Mouse (Mus musculus): ENCODE results near the gene Nlgn2. TPM values are rescaled to one million over a fixed set of nuclear protein-coding genes. Genes with fewer than 3 reads are reported as not detected.

Gene Nlgn2
- polyA plus RNA-seq, 1 experiment from 2014 or later: 2.7 TPM

DNA sequence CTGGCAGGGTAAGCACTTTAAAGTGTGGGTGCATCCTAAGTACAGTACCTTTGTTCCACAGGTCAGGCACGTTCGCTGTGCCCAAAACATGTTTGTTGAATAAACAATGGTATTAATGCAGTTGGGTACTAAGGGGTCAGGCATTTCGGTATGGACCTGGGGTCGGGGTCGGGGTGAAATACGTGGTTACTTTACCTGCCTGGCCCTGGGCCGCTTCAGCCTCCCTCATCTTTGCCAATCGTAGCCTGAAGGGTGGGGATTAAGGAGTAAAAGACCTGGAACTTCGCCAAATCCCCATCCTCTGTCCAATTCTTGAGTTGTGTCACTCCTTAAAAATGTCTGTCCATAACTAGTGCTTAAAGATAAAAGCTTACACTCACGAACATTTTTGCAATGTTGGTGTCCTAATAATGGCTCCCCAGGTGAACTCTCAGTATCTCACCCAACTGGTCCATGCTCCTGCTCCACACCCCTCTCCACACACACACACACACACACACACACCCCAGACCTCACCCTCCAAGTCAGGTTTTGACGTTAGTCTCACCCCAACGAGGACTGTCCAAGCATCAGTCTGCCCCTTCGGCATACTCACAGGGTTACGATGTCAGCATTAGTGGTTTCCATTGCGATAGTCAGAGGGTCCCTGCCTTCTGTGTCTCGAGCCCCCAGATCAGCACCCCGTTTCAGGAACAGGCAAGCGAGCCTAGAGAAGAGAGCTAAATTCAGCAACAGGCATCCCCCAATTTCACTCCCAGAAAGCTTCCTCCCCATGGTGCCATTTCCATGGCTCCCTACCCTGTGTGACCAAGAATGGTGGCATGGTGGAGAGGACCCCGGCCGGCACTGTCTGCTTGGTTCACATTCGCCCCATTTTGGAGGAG is 44.4 kb upstream of the Nlgn2 start:
- peak overlapping the region; percentile 65 for H3K9ac ChIP-seq (ENCODE audit: low read length)
- ATAC-seq (ENCODE audit: low FRiP score, low TSS enrichment) (no peak), DNase-seq (ENCODE audit: low spot score) (no peak)
- TF ChIP-seq CTCF (IDR thresholded peaks at IDR 0.05; ENCODE audit: low read depth) (no peak), EP300 (optimal IDR thresholded peaks at IDR 0.05) (no peak)
- no peaks in the 10 kb centered on the region for H3K9me3 ChIP-seq (ENCODE audit: control insufficient read depth, low read length)
- H3K36me3 ChIP-seq (ENCODE audit: control insufficient read depth, insufficient read depth, low read length): no peaks in the 10 kb centered on the region
- H3K4me3 ChIP-seq (ENCODE audit: low read depth, low read length): peak overlapping the region; percentile 57
- H3K4me2 ChIP-seq (replicated peaks; ENCODE audit: low read depth): peak overlapping the region; percentile 77
- peaks cover 11% of the 10 kb centered on the region for H3K4me1 ChIP-seq (replicated peaks; ENCODE audit: control insufficient read depth, insufficient read depth)
- H3K27me3 ChIP-seq (ENCODE audit: control insufficient read depth, insufficient read depth, low read length): no peaks in the 10 kb centered on the region
- WGBS: 54% methylated on average over 21 of the region's 21 CpGs
- H3K27ac ChIP-seq (replicated peaks): peak overlapping the region; percentile 93

DNA sequence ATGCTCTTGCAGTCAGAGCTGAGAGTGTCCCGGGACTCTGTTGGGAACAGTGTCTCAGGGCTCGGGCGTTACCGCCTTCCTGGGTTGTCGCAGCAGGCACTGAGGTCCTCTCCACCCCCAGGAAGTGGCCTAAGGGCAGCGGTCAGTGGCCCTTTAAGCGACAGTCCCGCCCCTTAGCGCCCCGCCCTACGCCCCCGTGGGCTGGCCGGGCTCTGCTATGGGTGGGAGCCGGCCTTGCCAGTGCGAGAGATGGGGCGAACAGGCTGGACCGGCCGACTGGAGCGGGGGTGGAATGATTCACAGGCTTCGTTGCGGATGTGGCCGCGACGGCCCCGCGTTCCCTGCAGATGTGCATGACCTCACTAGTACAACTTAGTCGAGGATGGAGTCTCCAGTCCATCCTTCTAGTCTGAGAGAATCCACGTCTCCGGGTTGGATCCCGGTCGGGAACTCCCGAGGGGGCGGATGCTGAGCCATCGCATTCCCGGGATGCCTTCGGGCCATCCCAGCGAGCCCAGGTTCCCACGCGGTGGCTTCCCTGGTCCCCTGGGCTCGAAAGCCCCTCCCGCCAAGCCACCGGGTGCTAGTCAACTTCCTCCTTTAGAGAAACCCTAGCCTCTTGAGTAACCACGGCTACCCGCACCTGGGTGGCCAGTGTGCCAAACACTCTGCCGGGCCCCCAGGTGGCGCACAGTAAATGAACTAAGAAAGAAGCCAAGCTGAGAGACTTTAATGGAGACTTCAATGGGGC is 43.4 kb upstream of the Nlgn2 start, which contains the start of gene Kctd11:
Kctd11 (minus strand) TSS at position 554 of the 751 bp plus-strand sequence.
- Histone ChIP-seq H3K4me2 (replicated peaks; ENCODE audit: low read depth) (peak within 1 kb of the TSS; percentile 77), H3K27ac (replicated peaks) (peak within 1 kb of the TSS; percentile 93), H3K36me3 (ENCODE audit: control insufficient read depth, insufficient read depth, low read length) (no peaks in the 10 kb centered on the region), H3K27me3 (ENCODE audit: control insufficient read depth, insufficient read depth, low read length) (no peaks in the 10 kb centered on the region), H3K9me3 (ENCODE audit: control insufficient read depth, low read length) (no peaks in the 10 kb centered on the region), H3K9ac (ENCODE audit: low read length) (peak within 1 kb of the TSS; percentile 65), H3K4me1 (replicated peaks; ENCODE audit: control insufficient read depth, insufficient read depth) (peaks cover 11% of the 10 kb centered on the region), H3K4me3 (ENCODE audit: low read depth, low read length) (peak within 1 kb of the TSS; percentile 57)
- 0% methylated on average over 46 of the region's 46 CpGs for WGBS
- TF ChIP-seq CTCF (IDR thresholded peaks at IDR 0.05; ENCODE audit: low read depth) (peak; percentile 65), EP300 (optimal IDR thresholded peaks at IDR 0.05) (peak; percentile 94)
- ATAC-seq (ENCODE audit: low FRiP score, low TSS enrichment) (peak; percentile 85), DNase-seq (ENCODE audit: low spot score) (peak; percentile 91)

- H3K4me2 ChIP-seq (replicated peaks; ENCODE audit: low read depth): peak overlapping the region; percentile 77
- peak overlapping the region; percentile 93 for H3K27ac ChIP-seq (replicated peaks)
- peak overlapping the region; percentile 65 for H3K9ac ChIP-seq (ENCODE audit: low read length)
- no peaks in the 10 kb centered on the region for H3K9me3 ChIP-seq (ENCODE audit: control insufficient read depth, low read length)
- no peaks in the 10 kb centered on the region for H3K36me3 ChIP-seq (ENCODE audit: control insufficient read depth, insufficient read depth, low read length)
- no peaks in the 10 kb centered on the region for H3K27me3 ChIP-seq (ENCODE audit: control insufficient read depth, insufficient read depth, low read length)
- TF ChIP-seq EP300 (optimal IDR thresholded peaks at IDR 0.05) (no peak), CTCF (IDR thresholded peaks at IDR 0.05; ENCODE audit: low read depth) (peak; percentile 90)
- DNase-seq (ENCODE audit: low spot score) (peak; percentile 82), ATAC-seq (ENCODE audit: low FRiP score, low TSS enrichment) (peak; percentile 30; the same call in 1 of the 2 replicates)
- H3K4me3 ChIP-seq (ENCODE audit: low read depth, low read length): peak overlapping the region; percentile 57
- peaks cover 11% of the 10 kb centered on the region for H3K4me1 ChIP-seq (replicated peaks; ENCODE audit: control insufficient read depth, insufficient read depth)
- WGBS: under 1% methylated on average over 18 of the region's 18 CpGs
Measured at GRCm38 (mm10) chr11:69880506-69880852, 42.9 kb upstream of the Nlgn2 start.

DNA sequence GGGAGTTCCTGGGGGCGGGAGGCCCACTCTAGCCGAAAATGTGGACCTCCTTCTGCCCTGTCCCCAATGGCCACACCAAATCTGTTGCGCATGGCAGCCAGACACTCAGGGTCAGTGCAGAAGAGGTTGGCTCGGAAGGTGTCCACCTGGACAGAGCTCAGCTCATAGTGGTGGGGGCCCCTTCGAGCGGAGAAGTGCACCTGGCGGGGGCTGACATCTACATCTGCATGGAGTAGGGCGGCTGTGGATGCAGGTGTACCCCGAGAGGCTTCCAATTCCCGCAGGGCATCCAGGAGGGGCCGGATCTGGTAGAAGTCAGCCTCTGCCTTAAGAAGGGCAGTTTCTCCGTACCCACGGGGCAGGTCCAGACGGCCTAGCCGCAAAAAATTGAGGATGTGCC is 42.1 kb upstream of the Nlgn2 start:
- no peak for TF ChIP-seq CTCF (IDR thresholded peaks at IDR 0.05; ENCODE audit: low read depth)
- no peak for TF ChIP-seq EP300 (optimal IDR thresholded peaks at IDR 0.05)
- Histone ChIP-seq H3K36me3 (ENCODE audit: control insufficient read depth, insufficient read depth, low read length) (no peaks in the 10 kb centered on the region), H3K4me1 (replicated peaks; ENCODE audit: control insufficient read depth, insufficient read depth) (peaks cover 11% of the 10 kb centered on the region), H3K27me3 (ENCODE audit: control insufficient read depth, insufficient read depth, low read length) (no peaks in the 10 kb centered on the region), H3K4me2 (replicated peaks; ENCODE audit: low read depth) (peak overlapping the region; percentile 77), H3K27ac (replicated peaks) (peak overlapping the region; percentile 93), H3K9me3 (ENCODE audit: control insufficient read depth, low read length) (no peaks in the 10 kb centered on the region), H3K4me3 (ENCODE audit: low read depth, low read length) (peak overlapping the region; percentile 57), H3K9ac (ENCODE audit: low read length) (peak overlapping the region; percentile 65)
- 51% methylated on average over 15 of the region's 15 CpGs for WGBS
- DNase-seq (ENCODE audit: low spot score): no peak
- no peak for ATAC-seq (ENCODE audit: low FRiP score, low TSS enrichment)

- H3K27me3 ChIP-seq (ENCODE audit: control insufficient read depth, insufficient read depth, low read length): no peaks in the 10 kb centered on the region
- peak overlapping the region; percentile 93 for H3K27ac ChIP-seq (replicated peaks)
- whole genome bisulfite sequencing: 84% methylated on average over 6 of the region's 6 CpGs
- peak overlapping the region; percentile 77 for H3K4me2 ChIP-seq (replicated peaks; ENCODE audit: low read depth)
- DNase-seq (ENCODE audit: low spot score): no peak
- no peaks in the 10 kb centered on the region for H3K9me3 ChIP-seq (ENCODE audit: control insufficient read depth, low read length)
- no peak for ATAC-seq (ENCODE audit: low FRiP score, low TSS enrichment)
- H3K4me3 ChIP-seq (ENCODE audit: low read depth, low read length): peak overlapping the region; percentile 57
- H3K9ac ChIP-seq (ENCODE audit: low read length): peak overlapping the region; percentile 65
- no peak for TF ChIP-seq EP300 (optimal IDR thresholded peaks at IDR 0.05)
- no peak for TF ChIP-seq CTCF (IDR thresholded peaks at IDR 0.05; ENCODE audit: low read depth)
- H3K4me1 ChIP-seq (replicated peaks; ENCODE audit: control insufficient read depth, insufficient read depth): peaks cover 11% of the 10 kb centered on the region
- H3K36me3 ChIP-seq (ENCODE audit: control insufficient read depth, insufficient read depth, low read length): no peaks in the 10 kb centered on the region
Measured at GRCm38 (mm10) chr11:69878952-69879351, 41.4 kb upstream of the Nlgn2 start.
